Mouse (Mus musculus) forebrain, embryonic 10.5 days (tissue): ENCODE results near the gene Cers5. TPM values are rescaled to one million over a fixed set of nuclear protein-coding genes. Genes with fewer than 3 reads are reported as not detected.
A peak's percentile ranks its signal among the peaks of the same experiment; 100 is the strongest.
"Not testable (repeated sequence)": the region's sequence is repeated elsewhere in the genome, so short reads cannot be mapped to it uniquely, and the experiment has no call there.

Source experiments
- DNase-seq: peaks from one replicate; pipeline ENCODE4 v3.0.0-alpha.2; 2017; ENCODE audit warnings: low spot score; ENCODE audit errors: extremely low spot score
- H3K27ac ChIP-seq: fragments of 300-500 bp; sonication (generic); 2 replicates; pipeline ENCODE4 v1.5.1; 2016; ENCODE audit warnings: mild to moderate bottlenecking
- H3K27me3 ChIP-seq: fragments of 300-500 bp; sonication (generic); 2 replicates; pipeline ENCODE4 v1.6.1; 2016; ENCODE audit warnings: mild to moderate bottlenecking; ENCODE audit not compliant: poor library complexity, severe bottlenecking
- H3K36me3 ChIP-seq: fragments of 300-500 bp; sonication (generic); replicated peaks from 2 replicates; pipeline ENCODE4 v1.6.1; 2016; ENCODE audit warnings: mild to moderate bottlenecking, moderate library complexity
- H3K4me1 ChIP-seq: fragments of 300-500 bp; sonication (generic); 2 replicates; pipeline ENCODE4 v1.6.1; 2016
- H3K4me3 ChIP-seq: fragments of 300-500 bp; sonication (generic); 2 replicates; pipeline ENCODE4 v1.5.1; 2016; ENCODE audit warnings: mild to moderate bottlenecking, moderate library complexity
- H3K9me3 ChIP-seq: fragments of 300-500 bp; sonication (generic); 2 replicates; pipeline ENCODE4 v1.6.1; 2016; ENCODE audit warnings: mild to moderate bottlenecking, moderate library complexity
- WGBS: fragments of 180-500 bp; shearing (Covaris S2); methylation state at CpG from one replicate; pipeline ENCODE4 v1.1.7; 2016; 5-methylcytosine and 5-hydroxymethylcytosine counted together
- polyA plus RNA-seq: library from polyadenylated mRNA; unstranded; fragments of >200 nt; fragmentation: Nextera tagmentation; extraction: Ambion mirVana; gene quantifications from 2 replicates; pipeline ENCODE4 v1.2.1, GENCODE M21; 2016

Cers5 gene
- 57.6 and 59.5 TPM in 2 replicates for polyA plus RNA-seq

- Histone ChIP-seq H3K4me3 (peak within 1 kb of the TSS; percentile 93), H3K4me1 (peaks cover 29% of the 10 kb centered on the region), H3K27ac (peak within 1 kb of the TSS; percentile 97)
- not testable (repeated sequence) for H3K27me3 ChIP-seq, H3K36me3 ChIP-seq, DNase-seq, H3K9me3 ChIP-seq
These were observed at the start of gene Cers5 for GRCm38 (mm10) chr15:99772881-99772924. Gene Cers5, minus strand, starts transcription at chr15:99772885.

GRCm38 (mm10) chr15:99819621-99820279 is 47.1 kb upstream of the Cers5 start:
- WGBS = 54% methylated on average over 14 of the region's 14 CpGs
- H3K4me3 ChIP-seq = peak overlapping the region; percentile 47
- peaks cover 10% of the 10 kb centered on the region; the same call in 1 of the 2 replicates for H3K9me3 ChIP-seq
- H3K27ac ChIP-seq = peak overlapping the region; percentile 88
- H3K36me3 ChIP-seq = peaks cover 20% of the 10 kb centered on the region
- no peak for DNase-seq
- H3K27me3 ChIP-seq = no peaks in the 10 kb centered on the region
- H3K4me1 ChIP-seq = peaks cover 51% of the 10 kb centered on the region

GRCm38 (mm10) chr15:99819109-99819440 is 46.4 kb upstream of the Cers5 start:
- H3K27ac ChIP-seq = peak overlapping the region; percentile 88
- peaks cover 10% of the 10 kb centered on the region; the same call in 1 of the 2 replicates for H3K9me3 ChIP-seq
- no peak for DNase-seq
- WGBS = 32% methylated on average over 6 of the region's 6 CpGs
- H3K4me1 ChIP-seq = peaks cover 51% of the 10 kb centered on the region
- H3K4me3 ChIP-seq = peak overlapping the region; percentile 47
- H3K36me3 ChIP-seq = peaks cover 23% of the 10 kb centered on the region
- no peaks in the 10 kb centered on the region for H3K27me3 ChIP-seq

- DNase-seq = peak; percentile 45
- Histone ChIP-seq H3K4me3 (peak overlapping the region; percentile 47), H3K27me3 (no peaks in the 10 kb centered on the region), H3K9me3 (peaks cover 10% of the 10 kb centered on the region; the same call in 1 of the 2 replicates), H3K36me3 (peaks cover 26% of the 10 kb centered on the region), H3K4me1 (peaks cover 47% of the 10 kb centered on the region), H3K27ac (peak overlapping the region; percentile 88)
- whole genome bisulfite sequencing = 28% methylated on average over 13 of the region's 13 CpGs
These were observed 45.8 kb upstream of the Cers5 start for GRCm38 (mm10) chr15:99818321-99819108.

GRCm38 (mm10) chr15:99817343-99818235 is 44.9 kb upstream of the Cers5 start:
- Histone ChIP-seq H3K4me3 (peak overlapping the region; percentile 47), H3K9me3 (peaks cover 10% of the 10 kb centered on the region; the same call in 1 of the 2 replicates), H3K36me3 (peaks cover 27% of the 10 kb centered on the region), H3K27me3 (no peaks in the 10 kb centered on the region), H3K27ac (peak overlapping the region; percentile 88), H3K4me1 (peaks cover 43% of the 10 kb centered on the region)
- 30% methylated on average over 8 of the region's 8 CpGs for WGBS
- DNase-seq = peak; percentile 40

- Histone ChIP-seq H3K36me3 (peaks cover 27% of the 10 kb centered on the region), H3K4me1 (peaks cover 49% of the 10 kb centered on the region), H3K27ac (no peak overlapping the region), H3K4me3 (no peak overlapping the region), H3K9me3 (peaks cover 10% of the 10 kb centered on the region; the same call in 1 of the 2 replicates), H3K27me3 (no peaks in the 10 kb centered on the region)
- WGBS = 92% methylated on average over 4 of the region's 4 CpGs
- DNase-seq = no peak
These were observed 43.3 kb upstream of the Cers5 start for GRCm38 (mm10) chr15:99815999-99816398.

GRCm38 (mm10) chr15:99814554-99815260 is 42.0 kb upstream of the Cers5 start:
- Histone ChIP-seq H3K36me3 (peaks cover 27% of the 10 kb centered on the region), H3K27me3 (peaks cover 7% of the 10 kb centered on the region; the same call in 1 of the 2 replicates), H3K27ac (no peak overlapping the region), H3K4me3 (no peak overlapping the region), H3K9me3 (peaks cover 10% of the 10 kb centered on the region; the same call in 1 of the 2 replicates), H3K4me1 (peaks cover 41% of the 10 kb centered on the region)
- DNase-seq = no peak
- 93% methylated on average over 24 of the region's 24 CpGs for WGBS

GRCm38 (mm10) chr15:99813639-99814038 is 41.0 kb upstream of the Cers5 start:
- peaks cover 27% of the 10 kb centered on the region for H3K36me3 ChIP-seq

GRCm38 (mm10) chr15:99812097-99812496 is 39.4 kb upstream of the Cers5 start:
- Histone ChIP-seq H3K4me3 (no peak overlapping the region), H3K27me3 (peaks cover 15% of the 10 kb centered on the region), H3K4me1 (peaks cover 41% of the 10 kb centered on the region), H3K27ac (peak overlapping the region; percentile 62), H3K36me3 (peaks cover 27% of the 10 kb centered on the region), H3K9me3 (peaks cover 10% of the 10 kb centered on the region; the same call in 1 of the 2 replicates)
- DNase-seq = no peak
- 80% methylated on average over 7 of the region's 7 CpGs for WGBS

More at GRCm38 (mm10) chr15:99813639-99814038, 41.0 kb upstream of the Cers5 start:
- Histone ChIP-seq H3K4me1 (peaks cover 41% of the 10 kb centered on the region), H3K27me3 (peaks cover 15% of the 10 kb centered on the region), H3K4me3 (no peak overlapping the region), H3K27ac (no peak overlapping the region), H3K9me3 (peaks cover 10% of the 10 kb centered on the region; the same call in 1 of the 2 replicates)
- DNase-seq = no peak
- 94% methylated on average over 6 of the region's 6 CpGs for WGBS

- peak overlapping the region; percentile 29 for H3K4me3 ChIP-seq
- DNase-seq = peak; percentile 68
- H3K9me3 ChIP-seq = no peaks in the 10 kb centered on the region
- peaks cover 16% of the 10 kb centered on the region for H3K36me3 ChIP-seq
- peaks cover 26% of the 10 kb centered on the region for H3K27me3 ChIP-seq
- WGBS = 25% methylated on average over 21 of the region's 21 CpGs
- H3K27ac ChIP-seq = peak overlapping the region; percentile 86
- peaks cover 63% of the 10 kb centered on the region for H3K4me1 ChIP-seq
These were observed 35.4 kb upstream of the Cers5 start for GRCm38 (mm10) chr15:99807776-99808735.

GRCm38 (mm10) chr15:99806171-99806570 is 33.5 kb upstream of the Cers5 start:
- WGBS = 21% methylated on average over 7 of the region's 7 CpGs
- H3K4me3 ChIP-seq = no peak overlapping the region
- peaks cover 16% of the 10 kb centered on the region for H3K36me3 ChIP-seq
- peak overlapping the region; percentile 77 for H3K27ac ChIP-seq
- peaks cover 69% of the 10 kb centered on the region for H3K4me1 ChIP-seq
- DNase-seq = peak; percentile 56
- no peaks in the 10 kb centered on the region for H3K9me3 ChIP-seq
- H3K27me3 ChIP-seq = peaks cover 26% of the 10 kb centered on the region
